Mouse (Mus musculus) MEL (cell line): Measurements from ENCODE around the gene Prr15l. TPM values are rescaled to one million over a fixed set of nuclear protein-coding genes. Genes with fewer than 3 reads are reported as not detected.

Experiments used
- DNase-seq: peaks from one replicate; pipeline ENCODE4 v3.0.0; 2011; ENCODE audit warnings: low read depth, low spot score
- H3K27ac ChIP-seq: 2 replicates; pipeline ENCODE4 v1.5.1; 2012; ENCODE audit warnings: low read depth, mild to moderate bottlenecking, control low read depth, low read length, moderate library complexity; ENCODE audit not compliant: control insufficient read depth
- H3K27me3 ChIP-seq, 2 experiments: fragments of 150-350 bp in 1 of 2; sonication (generic) in 1 of 2; 2 replicates each; pipeline ENCODE4 v1.6.1; 2012; ENCODE audit warnings: low read length in 2 of 2, mild to moderate bottlenecking in 2 of 2, improper control_type of control experiment in 1 of 2, moderate library complexity in 1 of 2; ENCODE audit not compliant: insufficient read depth in 2 of 2, control insufficient read depth in 1 of 2
- H3K36me3 ChIP-seq, 2 experiments: 2 replicates each; pipeline ENCODE4 v1.6.1; 2012 to 2014; ENCODE audit warnings: low read length in 2 of 2, improper control_type of control experiment in 1 of 2, inconsistent platforms in 1 of 2, mild to moderate bottlenecking in 1 of 2; ENCODE audit not compliant: insufficient read depth in 2 of 2, control insufficient read depth in 1 of 2
- H3K4me1 ChIP-seq, 2 experiments: fragments of 150-350 bp in 1 of 2; sonication (generic) in 1 of 2; 2 replicates each; pipeline ENCODE4 v1.6.1; 2012; ENCODE audit warnings: low read length in 2 of 2, improper control_type of control experiment in 1 of 2, mild to moderate bottlenecking in 1 of 2; ENCODE audit not compliant: insufficient read depth in 2 of 2, control insufficient read depth in 1 of 2
- H3K4me3 ChIP-seq, 2 experiments: fragments of 150-350 bp in 1 of 2; sonication (generic) in 1 of 2; 2 replicates each; pipeline ENCODE4 v1.5.1; 2012; ENCODE audit warnings: low read depth in 2 of 2, low read length in 2 of 2, mild to moderate bottlenecking in 2 of 2, moderate library complexity in 2 of 2, control low read depth in 1 of 2, improper control_type of control experiment in 1 of 2; ENCODE audit not compliant: control insufficient read depth in 1 of 2, insufficient read depth in 1 of 2
- H3K79me2 ChIP-seq: 2 replicates; pipeline ENCODE4 v1.6.1; 2012; ENCODE audit warnings: mild to moderate bottlenecking, low read length, moderate library complexity; ENCODE audit not compliant: control insufficient read depth, poor library complexity, insufficient read depth
- H3K9ac ChIP-seq: 2 replicates; pipeline ENCODE4 v1.6.1; 2012; ENCODE audit warnings: low read depth, mild to moderate bottlenecking, control low read depth, low read length, moderate library complexity; ENCODE audit not compliant: control insufficient read depth, poor library complexity, severe bottlenecking
- H3K9me3 ChIP-seq: fragments of 150-350 bp; sonication (generic); replicated peaks from 2 replicates; pipeline ENCODE4 v1.6.1; 2012; ENCODE audit warnings: mild to moderate bottlenecking, low read length, improper control_type of control experiment, moderate library complexity; ENCODE audit not compliant: insufficient read depth
- BHLHE40 ChIP-seq: IDR thresholded peaks from 2 replicates; pipeline ENCODE4 v1.6.1; 2012; ENCODE audit warnings: low read depth, mild to moderate bottlenecking, inconsistent platforms, low read length, improper control_type of control experiment, borderline replicate concordance
- CHD1 ChIP-seq: IDR thresholded peaks from 2 replicates; pipeline ENCODE4 v1.6.1; 2012; ENCODE audit warnings: low read depth, mild to moderate bottlenecking, inconsistent platforms, low read length, improper control_type of control experiment
- E2F4 ChIP-seq: IDR thresholded peaks from 2 replicates; pipeline ENCODE4 v1.6.1; 2011; ENCODE audit warnings: low read depth, low read length, improper control_type of control experiment, borderline replicate concordance
- ELF1 ChIP-seq: IDR thresholded peaks from 2 replicates; pipeline ENCODE4 v1.6.1; 2014; ENCODE audit warnings: low read depth, mild to moderate bottlenecking, inconsistent platforms, low read length, improper control_type of control experiment, moderate library complexity
- GABPA ChIP-seq: IDR thresholded peaks from 2 replicates; pipeline ENCODE4 v1.6.1; 2012; ENCODE audit warnings: low read depth, mild to moderate bottlenecking, inconsistent platforms, low read length, improper control_type of control experiment, moderate library complexity
- GATA1 ChIP-seq: IDR thresholded peaks from 2 replicates; pipeline ENCODE4 v1.6.1; 2011; ENCODE audit warnings: low read depth, low read length, improper control_type of control experiment
- HCFC1 ChIP-seq: IDR thresholded peaks from 2 replicates; pipeline ENCODE4 v1.6.1; 2012; ENCODE audit warnings: low read depth, mild to moderate bottlenecking, inconsistent platforms, low read length, improper control_type of control experiment, moderate library complexity
- MAFK ChIP-seq: IDR thresholded peaks from 2 replicates; pipeline ENCODE4 v1.6.1; 2011; ENCODE audit warnings: low read depth, mild to moderate bottlenecking, low read length, improper control_type of control experiment, borderline replicate concordance
- MAZ ChIP-seq: IDR thresholded peaks from 2 replicates; pipeline ENCODE4 v1.6.1; 2012; ENCODE audit warnings: low read depth, mild to moderate bottlenecking, inconsistent platforms, low read length, improper control_type of control experiment
- MYB ChIP-seq: IDR thresholded peaks from 2 replicates; pipeline ENCODE4 v1.6.1; 2011; ENCODE audit warnings: mild to moderate bottlenecking, low read depth, low read length, improper control_type of control experiment
- MYC ChIP-seq: IDR thresholded peaks from 2 replicates; pipeline ENCODE4 v1.6.1; 2011; ENCODE audit warnings: low read depth, mild to moderate bottlenecking, low read length, improper control_type of control experiment, moderate library complexity
- POLR2AphosphoS2 ChIP-seq: IDR thresholded peaks from 2 replicates; pipeline ENCODE4 v1.6.1; 2011; ENCODE audit warnings: low read length, improper control_type of control experiment
- SMC3 ChIP-seq: IDR thresholded peaks from 2 replicates; pipeline ENCODE4 v1.6.1; 2011; ENCODE audit warnings: low read depth, low read length, improper control_type of control experiment
- TAL1 ChIP-seq: IDR thresholded peaks from 2 replicates; pipeline ENCODE4 v1.6.1; 2012; ENCODE audit warnings: mild to moderate bottlenecking, inconsistent platforms, low read length, moderate library complexity, mixed read lengths
- TBP ChIP-seq: IDR thresholded peaks from 2 replicates; pipeline ENCODE4 v1.8.0; 2011; ENCODE audit warnings: low read depth, low read length, improper control_type of control experiment
- TCF12 ChIP-seq: IDR thresholded peaks from 2 replicates; pipeline ENCODE4 v1.6.1; 2014; ENCODE audit warnings: low read depth, mild to moderate bottlenecking, inconsistent platforms, low read length, improper control_type of control experiment, moderate library complexity
- ZC3H11A ChIP-seq: IDR thresholded peaks from 2 replicates; pipeline ENCODE4 v1.6.1; 2012; ENCODE audit warnings: low read depth, mild to moderate bottlenecking, inconsistent platforms, low read length, improper control_type of control experiment
- ZMIZ1 ChIP-seq: IDR thresholded peaks from 2 replicates; pipeline ENCODE4 v1.6.1; 2012; ENCODE audit warnings: low read depth, mild to moderate bottlenecking, inconsistent platforms, low read length, improper control_type of control experiment, moderate library complexity
- ZNF384 ChIP-seq: IDR thresholded peaks from 2 replicates; pipeline ENCODE4 v1.6.1; 2012; ENCODE audit warnings: low read depth, mild to moderate bottlenecking, inconsistent platforms, low read length, improper control_type of control experiment
- polyA plus RNA-seq, 2 experiments: library from polyadenylated mRNA; stranded (reverse) in 1 of 2; unstranded in 1 of 2; fragments of >175 nt in 1 of 2; fragments of >200 nt in 1 of 2; gene quantifications; 2 replicates each; pipeline versions ENCODE4 v1.2.1 to v1.2.4; 2012; ENCODE audit warnings: low replicate concordance in 2 of 2, low read depth in 1 of 2; ENCODE audit not compliant: insufficient read length in 2 of 2, insufficient read depth in 1 of 2, missing spikeins in 1 of 2
- total RNA-seq: library from RNA; depleted of rRNA; stranded (reverse); fragments of 300-350 nt; gene quantifications from 2 replicates; pipeline ENCODE4 v1.2.3, GENCODE M21; 2012

Prr15l gene
- total and polyA plus RNA-seq, 3 experiments = 0.08 to 0.19 TPM; not detected in 1

DNA sequence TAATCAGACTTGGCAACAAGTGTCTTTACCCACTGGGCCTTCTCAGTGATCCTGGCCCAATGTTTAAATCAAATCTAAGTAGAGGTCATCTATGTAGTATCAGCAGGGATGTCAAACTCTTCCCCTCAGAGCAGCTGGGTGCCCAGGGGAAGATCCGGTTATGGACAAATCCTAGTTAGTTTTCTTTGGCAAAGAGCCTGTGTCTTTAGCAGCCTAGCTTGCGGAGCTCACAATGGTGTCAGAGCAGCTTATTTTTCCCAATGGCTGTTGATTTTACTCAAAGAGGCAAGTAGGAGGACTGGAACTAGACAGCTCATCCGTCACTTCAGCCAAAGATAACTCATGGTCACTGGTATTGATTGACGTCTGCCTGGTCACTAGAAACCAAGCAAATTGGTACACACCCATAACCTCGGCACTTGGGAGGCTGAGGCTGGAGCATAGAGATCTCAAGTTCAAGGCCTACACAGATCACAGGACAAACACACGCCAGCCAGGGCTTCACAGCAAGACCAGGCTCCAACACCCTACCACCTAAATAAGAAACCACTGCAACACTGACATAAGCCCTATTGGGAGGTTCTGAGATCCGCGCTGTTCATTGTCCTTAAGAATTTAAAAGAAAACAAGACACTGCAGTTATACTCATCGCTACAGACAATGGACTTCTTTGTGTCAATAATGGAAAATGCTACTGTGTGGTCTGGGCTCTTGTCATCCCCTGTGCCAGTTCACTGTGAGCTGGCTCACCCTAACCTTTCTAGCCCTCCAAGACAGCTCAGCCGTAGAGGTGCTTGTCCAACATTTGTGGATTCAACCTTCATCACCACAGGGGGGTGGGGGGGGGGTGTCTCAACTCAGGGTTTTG, 47.8 kb downstream of the Prr15l start:
- peak overlapping the region; percentile 70 for H3K27ac ChIP-seq

DNA sequence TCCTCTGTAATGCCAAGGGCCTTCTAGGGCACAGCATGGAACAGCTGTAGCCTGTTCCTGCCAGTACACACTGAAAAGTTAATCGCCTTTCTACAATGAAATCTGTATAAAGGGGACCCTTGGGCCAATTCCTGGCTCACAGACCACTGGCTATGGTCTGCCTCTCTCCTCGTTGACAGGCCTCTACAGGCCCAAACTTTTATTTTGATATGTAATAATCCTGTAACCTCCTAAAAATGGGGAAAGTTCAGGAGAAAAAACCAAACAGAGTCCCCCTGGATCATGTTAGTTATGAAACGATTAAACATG, 48.4 kb downstream of the Prr15l start:
- Histone ChIP-seq H3K27me3 (no peaks in the 10 kb centered on the region), H3K79me2 (peaks cover 34% of the 10 kb centered on the region), H3K9me3 (no peaks in the 10 kb centered on the region), H3K27ac (peak overlapping the region; percentile 70), H3K36me3 (peaks cover 0 to 24% of the 10 kb centered on the region in 2 experiments; a peak in 2 of 4 replicates), H3K4me3 (peak overlapping the region; percentile 68 to 79), H3K9ac (peak overlapping the region; percentile 77), H3K4me1 (peaks cover 9 to 28% of the 10 kb centered on the region in 2 experiments)
- TF ChIP-seq BHLHE40 (no peak), ZMIZ1 (0 out of 2 replicates have a peak, but pooled peaks have one; percentile 15)
- DNase-seq = no peak

More for the DNA sequence above, 47.8 kb downstream of the Prr15l start:
- TF ChIP-seq GABPA = no peak
- TF ChIP-seq TCF12 = no peak
- TF ChIP-seq HCFC1 = no peak
- TF ChIP-seq TBP = no peak
- no peak for TF ChIP-seq CHD1
- no peak for TF ChIP-seq ZC3H11A
- TF ChIP-seq MYC = no peak
- TF ChIP-seq ELF1 = no peak
- TF ChIP-seq MAFK = no peak
- TF ChIP-seq MYB = no peak
- TF ChIP-seq GATA1 = no peak
- TF ChIP-seq E2F4 = no peak
- no peak for TF ChIP-seq ZNF384
- TF ChIP-seq TAL1 = no peak
- TF ChIP-seq SMC3 = no peak
- no peak for TF ChIP-seq MAZ
- TF ChIP-seq POLR2AphosphoS2 = no peak
- Histone ChIP-seq H3K9me3 (no peaks in the 10 kb centered on the region), H3K27me3 (no peaks in the 10 kb centered on the region), H3K36me3 (peaks cover 0 to 24% of the 10 kb centered on the region in 2 experiments; a peak in 2 of 4 replicates), H3K9ac (peak overlapping the region; percentile 77), H3K4me3 (peak overlapping the region in 1 of 2 experiments; percentile 68; a peak in 2 of 4 replicates), H3K4me1 (peaks cover 9 to 28% of the 10 kb centered on the region in 2 experiments), H3K79me2 (peaks cover 35% of the 10 kb centered on the region)
- DNase-seq = no peak
